Mouse (Mus musculus) ES-Bruce4 (cell line): ENCODE measurements at regions not wholly inside any gene's neighbourhood (a gene's known extent, or its start where the extent isn't known, plus 50 kb on each side); places are given as distances from the start of the nearest gene placed in this dataset.

ENCODE experiments used
- H3K27ac ChIP-seq: 2 replicates; pipeline ENCODE4 v1.5.1; 2012; ENCODE audit warnings: low read length, inconsistent platforms; ENCODE audit not compliant: insufficient read depth
- H3K27me3 ChIP-seq: 2 replicates; pipeline ENCODE4 v1.6.1; 2012; ENCODE audit warnings: mild to moderate bottlenecking, low read length, inconsistent platforms; ENCODE audit not compliant: control insufficient read depth, poor library complexity, insufficient read depth, severe bottlenecking
- H3K36me3 ChIP-seq: 2 replicates; pipeline ENCODE4 v1.6.1; 2012; ENCODE audit warnings: inconsistent platforms, mild to moderate bottlenecking, low read length, moderate library complexity; ENCODE audit not compliant: control insufficient read depth, poor library complexity, insufficient read depth, severe bottlenecking
- H3K4me1 ChIP-seq: one replicate; pipeline ENCODE4 v1.8.1; 2011; ENCODE audit warnings: low read length; ENCODE audit not compliant: control insufficient read depth, insufficient read depth
- H3K4me3 ChIP-seq: 2 replicates; pipeline ENCODE4 v1.5.1; 2011; ENCODE audit warnings: low read depth, mild to moderate bottlenecking, low read length
- H3K9ac ChIP-seq: 2 replicates; pipeline ENCODE4 v1.6.1; 2012; ENCODE audit warnings: low read depth, mild to moderate bottlenecking, inconsistent platforms; ENCODE audit not compliant: poor library complexity, severe bottlenecking
- H3K9me3 ChIP-seq: replicated peaks from 2 replicates; pipeline ENCODE4 v1.6.1; 2012; ENCODE audit warnings: mild to moderate bottlenecking, low read length, inconsistent platforms; ENCODE audit not compliant: control insufficient read depth, poor library complexity, insufficient read depth, severe bottlenecking
- CTCF ChIP-seq: IDR thresholded peaks from one replicate; pipeline ENCODE4 v1.8.1; 2011; ENCODE audit warnings: low read depth, low read length
- EP300 ChIP-seq: IDR thresholded peaks from 2 replicates; pipeline ENCODE4 v1.6.1; 2011; ENCODE audit warnings: low read depth, low read length; ENCODE audit not compliant: insufficient read depth
- POLR2A ChIP-seq: IDR thresholded peaks from one replicate; pipeline ENCODE4 v1.8.1; 2011; ENCODE audit warnings: low read length; ENCODE audit not compliant: insufficient read depth

- Histone ChIP-seq H3K36me3 (no peaks in the 10 kb centered on the region), H3K9me3 (no peaks in the 10 kb centered on the region), H3K27me3 (no peaks in the 10 kb centered on the region), H3K4me3 (no peak overlapping the region), H3K9ac (no peak overlapping the region), H3K27ac (no peak overlapping the region), H3K4me1 (no peaks in the 10 kb centered on the region)
- no peak for TF ChIP-seq CTCF
- no peak for TF ChIP-seq POLR2A
- TF ChIP-seq EP300, result no peak
Measured at GRCm38 (mm10) chr14:24618226-24619038, 131.5 kb downstream of the Rps24 start.

- H3K27ac ChIP-seq, result no peak overlapping the region
Measured at GRCm38 (mm10) chr14:24631994-24632393, 145.1 kb downstream of the Rps24 start.

GRCm38 (mm10) chr14:24641853-24642252 lies 154.9 kb downstream of the Rps24 start:
- no peak overlapping the region for H3K27ac ChIP-seq
- H3K4me1 ChIP-seq, result peaks cover 2% of the 10 kb centered on the region
- H3K36me3 ChIP-seq, result no peaks in the 10 kb centered on the region
- H3K9me3 ChIP-seq, result no peaks in the 10 kb centered on the region
- H3K9ac ChIP-seq, result no peak overlapping the region
- H3K4me3 ChIP-seq, result no peak overlapping the region
- H3K27me3 ChIP-seq, result no peaks in the 10 kb centered on the region
- no peak for TF ChIP-seq CTCF
- TF ChIP-seq EP300, result no peak

More at GRCm38 (mm10) chr14:24631994-24632393, 145.1 kb downstream of the Rps24 start:
- no peak overlapping the region for H3K9ac ChIP-seq
- no peaks in the 10 kb centered on the region for H3K36me3 ChIP-seq
- no peak overlapping the region for H3K4me3 ChIP-seq
- H3K27me3 ChIP-seq, result no peaks in the 10 kb centered on the region
- TF ChIP-seq POLR2A (no peak), CTCF (no peak), EP300 (no peak)
- H3K9me3 ChIP-seq, result no peaks in the 10 kb centered on the region; the same call in 1 of the 2 replicates
- H3K4me1 ChIP-seq, result no peaks in the 10 kb centered on the region

DNA sequence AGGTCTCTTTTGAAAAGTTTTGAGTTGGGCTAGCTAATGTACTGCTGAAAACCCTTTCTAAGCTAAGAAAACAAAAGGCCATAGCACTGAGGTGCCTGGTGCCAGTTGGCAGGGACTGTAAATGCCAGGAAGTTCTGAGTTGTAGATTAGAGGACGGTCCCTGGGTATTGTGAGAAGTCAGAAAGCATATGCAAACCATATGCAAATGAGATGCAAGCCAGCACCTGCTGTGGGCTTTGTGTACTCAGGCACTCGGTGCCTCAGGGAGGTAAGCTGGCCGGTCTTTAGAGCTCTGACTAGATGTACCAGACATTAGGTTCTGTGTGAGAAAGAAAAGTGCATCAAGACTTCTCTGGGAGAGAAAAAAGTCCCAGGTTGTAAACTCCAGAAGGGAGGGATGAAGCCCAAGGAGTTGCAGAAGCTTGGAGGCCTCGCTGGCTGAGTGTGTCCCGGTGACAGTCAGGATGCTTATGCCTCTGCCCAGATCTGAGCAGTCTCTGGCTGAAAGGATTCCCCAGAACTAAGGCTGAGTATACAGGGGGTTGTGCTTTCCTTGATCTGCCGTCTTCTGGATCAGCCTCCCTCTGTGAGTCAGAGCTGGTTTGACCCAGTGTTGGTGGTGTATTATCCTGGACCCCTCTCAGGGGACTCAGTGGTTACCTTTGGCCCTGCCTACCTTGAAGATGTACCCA lies 157.3 kb downstream of the Rps24 start:
- no peak overlapping the region for H3K27ac ChIP-seq
- H3K4me1 ChIP-seq, result peaks cover 2% of the 10 kb centered on the region
- TF ChIP-seq EP300 (peak; percentile 69; the same call in 1 of the 2 replicates), CTCF (no peak), POLR2A (no peak)
- H3K36me3 ChIP-seq, result no peaks in the 10 kb centered on the region
- H3K27me3 ChIP-seq, result no peaks in the 10 kb centered on the region
- no peak overlapping the region for H3K9ac ChIP-seq
- no peaks in the 10 kb centered on the region for H3K9me3 ChIP-seq
- no peak overlapping the region for H3K4me3 ChIP-seq

GRCm38 (mm10) chr14:24646239-24646848 lies 159.4 kb downstream of the Rps24 start:
- Histone ChIP-seq H3K27ac (no peak overlapping the region), H3K9ac (no peak overlapping the region), H3K4me3 (no peak overlapping the region), H3K36me3 (no peaks in the 10 kb centered on the region), H3K9me3 (no peaks in the 10 kb centered on the region), H3K27me3 (no peaks in the 10 kb centered on the region), H3K4me1 (peaks cover 2% of the 10 kb centered on the region)
- TF ChIP-seq EP300 (no peak), CTCF (no peak), POLR2A (no peak)
